Mouse (Mus musculus) limb, embryonic 11.5 days (tissue): ENCODE results near the gene Nqo2. TPM values are rescaled to one million over a fixed set of nuclear protein-coding genes. Genes with fewer than 3 reads are reported as not detected.
"Not testable (repeated sequence)": the region's sequence is repeated elsewhere in the genome, so short reads cannot be mapped to it uniquely, and the experiment has no call there.

Source experiments
- ATAC-seq: fragments of 200-750 bp; cut with Nextera tagmentation; 2 replicates; pipeline ENCODE4 v1.8.0; 2017; ENCODE audit warnings: low read depth; ENCODE audit not compliant: insufficient number of reproducible peaks, low FRiP score, low TSS enrichment
- DNase-seq: peaks from one replicate; pipeline ENCODE4 v3.0.0-alpha.2; 2015; ENCODE audit warnings: low spot score
- H3K27ac ChIP-seq: fragments of 300-500 bp; sonication (generic); replicated peaks from 2 replicates; pipeline ENCODE4 v1.5.1; 2014; ENCODE audit warnings: low read depth, mild to moderate bottlenecking, low read length
- H3K27me3 ChIP-seq: fragments of 300-500 bp; sonication (generic); 2 replicates; pipeline ENCODE4 v1.6.1; 2014; ENCODE audit warnings: mild to moderate bottlenecking, low read length, mixed read lengths; ENCODE audit not compliant: control insufficient read depth, insufficient read depth
- H3K36me3 ChIP-seq: fragments of 300-500 bp; sonication (generic); 2 replicates; pipeline ENCODE4 v1.6.1; 2014; ENCODE audit warnings: mild to moderate bottlenecking, low read length, moderate library complexity, mixed read lengths; ENCODE audit not compliant: control insufficient read depth, insufficient read depth
- H3K4me1 ChIP-seq: fragments of 300-500 bp; sonication (generic); 2 replicates; pipeline ENCODE4 v1.6.1; 2014; ENCODE audit warnings: low read length, mixed read lengths; ENCODE audit not compliant: control insufficient read depth, insufficient read depth
- H3K4me2 ChIP-seq: fragments of 300-500 bp; sonication (generic); 2 replicates; pipeline ENCODE4 v1.6.1; 2014; ENCODE audit warnings: low read depth, mild to moderate bottlenecking, moderate library complexity; ENCODE audit not compliant: severe bottlenecking
- H3K4me3 ChIP-seq: fragments of 300-500 bp; sonication (generic); 2 replicates; pipeline ENCODE4 v1.5.1; 2014; ENCODE audit warnings: low read depth, low read length
- H3K9ac ChIP-seq: fragments of 300-500 bp; sonication (generic); 2 replicates; pipeline ENCODE4 v1.6.1; 2014; ENCODE audit warnings: mild to moderate bottlenecking, low read length
- H3K9me3 ChIP-seq: fragments of 300-500 bp; sonication (generic); 2 replicates; pipeline ENCODE4 v1.6.1; 2016; ENCODE audit warnings: low read length; ENCODE audit not compliant: control insufficient read depth
- WGBS: fragments of 180-500 bp; shearing (Covaris S2); extraction: QIAGEN DNeasy Blood & Tissue Kit; methylation state at CpG from one replicate; pipeline ENCODE4 v1.1.7; 2014; 5-methylcytosine and 5-hydroxymethylcytosine counted together
- polyA plus RNA-seq: library from polyadenylated mRNA; unstranded; fragments of >200 nt; fragmentation: Nextera tagmentation; extraction: Ambion mirVana; gene quantifications from 2 replicates; pipeline ENCODE4 v1.2.1, GENCODE M21; 2014

Gene Nqo2
- polyA plus RNA-seq, 1 experiment from 2014 or later, result 19.8 TPM

DNA sequence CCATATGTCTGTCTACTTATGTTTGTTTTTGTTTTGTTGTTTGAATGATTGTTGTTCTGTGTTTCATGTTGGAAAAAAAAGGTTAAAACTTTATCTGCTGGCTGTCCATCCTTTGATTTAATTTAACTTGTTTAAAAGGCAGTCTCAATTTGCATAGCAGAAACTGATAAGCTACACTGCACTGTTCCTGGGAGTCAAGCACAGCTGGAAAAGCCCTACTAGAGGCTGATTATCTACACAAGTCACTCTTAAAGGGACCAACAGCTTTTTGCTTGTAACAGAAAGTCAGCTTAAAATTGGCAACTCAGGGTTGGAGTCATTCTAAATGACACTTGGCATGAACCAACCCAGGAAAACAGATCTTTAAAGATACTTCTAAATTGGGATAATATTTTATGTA lies 26.9 kb upstream of the Nqo2 start:
- not testable (repeated sequence) for H3K4me2 ChIP-seq, DNase-seq, H3K4me3 ChIP-seq, H3K9ac ChIP-seq, ATAC-seq, H3K9me3 ChIP-seq, H3K36me3 ChIP-seq, H3K27ac ChIP-seq, H3K27me3 ChIP-seq, H3K4me1 ChIP-seq

DNA sequence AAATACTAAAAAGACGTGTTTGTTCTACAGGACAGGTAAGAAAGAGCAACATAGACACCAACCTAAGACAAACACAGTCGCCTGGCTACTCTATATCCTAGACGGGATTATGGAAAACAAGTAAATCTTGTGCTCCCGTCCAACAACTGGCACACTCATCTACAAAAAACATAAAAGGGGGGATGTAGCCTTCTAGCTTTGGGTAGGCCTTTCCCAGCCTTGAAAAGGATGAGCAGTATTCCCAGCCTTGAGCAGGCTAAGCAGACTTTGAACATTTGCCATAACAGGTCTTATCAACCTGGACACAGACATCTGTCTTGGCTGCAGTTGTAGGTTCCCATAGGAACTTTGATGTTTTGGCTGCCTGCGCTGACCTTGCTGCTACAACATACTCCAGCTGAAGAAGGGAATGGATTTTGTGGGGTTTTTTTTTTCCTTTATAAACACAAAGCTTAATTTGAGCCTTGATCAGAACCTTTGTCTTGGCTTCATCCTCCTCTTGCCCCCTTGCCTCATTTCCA lies 23.1 kb upstream of the Nqo2 start:
- no peak for ATAC-seq
- DNase-seq, result no peak
- no peak overlapping the region for H3K4me3 ChIP-seq
- no peaks in the 10 kb centered on the region for H3K36me3 ChIP-seq
- no peaks in the 10 kb centered on the region for H3K4me1 ChIP-seq
- H3K27ac ChIP-seq, result no peak overlapping the region
- no peak overlapping the region for H3K9ac ChIP-seq
- H3K4me2 ChIP-seq, result no peak overlapping the region
- no peaks in the 10 kb centered on the region for H3K27me3 ChIP-seq
- WGBS, result 92% methylated on average over 5 of the region's 5 CpGs
- no peaks in the 10 kb centered on the region for H3K9me3 ChIP-seq

DNA sequence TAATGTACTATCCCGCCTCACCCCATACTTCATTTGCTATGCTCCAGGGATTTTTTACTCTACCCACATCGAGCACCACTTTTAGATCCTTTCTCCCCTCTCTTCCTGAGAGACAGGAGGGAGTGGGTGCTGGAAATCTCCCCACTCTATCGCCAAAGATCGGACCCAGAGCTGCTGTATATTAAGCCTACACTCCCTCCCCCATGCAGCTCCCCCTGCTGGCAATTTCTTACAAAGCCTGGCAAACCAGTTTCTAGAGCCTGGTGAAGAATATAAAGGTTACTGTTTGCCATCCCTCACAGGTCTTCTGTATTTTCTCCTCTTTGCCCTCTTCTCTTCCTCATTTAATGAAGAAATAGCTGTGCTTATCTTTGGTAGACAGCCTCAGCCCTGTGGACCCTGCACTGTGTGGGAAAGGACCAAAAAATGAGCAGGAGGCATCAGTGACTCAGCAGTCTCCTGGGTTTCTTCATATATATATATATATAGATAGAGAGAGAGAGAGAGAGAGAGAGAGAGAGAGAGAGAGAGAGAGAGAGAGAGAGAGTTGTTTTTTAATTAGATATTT lies 22.2 kb upstream of the Nqo2 start:
- Histone ChIP-seq H3K9ac (no peak overlapping the region), H3K4me1 (no peaks in the 10 kb centered on the region), H3K9me3 (no peaks in the 10 kb centered on the region), H3K27ac (no peak overlapping the region), H3K4me2 (no peak overlapping the region), H3K27me3 (no peaks in the 10 kb centered on the region), H3K36me3 (no peaks in the 10 kb centered on the region), H3K4me3 (no peak overlapping the region)
- DNase-seq, result peak; percentile 32
- ATAC-seq, result no peak
- 49% methylated on average over 4 of the region's 4 CpGs for WGBS

DNA sequence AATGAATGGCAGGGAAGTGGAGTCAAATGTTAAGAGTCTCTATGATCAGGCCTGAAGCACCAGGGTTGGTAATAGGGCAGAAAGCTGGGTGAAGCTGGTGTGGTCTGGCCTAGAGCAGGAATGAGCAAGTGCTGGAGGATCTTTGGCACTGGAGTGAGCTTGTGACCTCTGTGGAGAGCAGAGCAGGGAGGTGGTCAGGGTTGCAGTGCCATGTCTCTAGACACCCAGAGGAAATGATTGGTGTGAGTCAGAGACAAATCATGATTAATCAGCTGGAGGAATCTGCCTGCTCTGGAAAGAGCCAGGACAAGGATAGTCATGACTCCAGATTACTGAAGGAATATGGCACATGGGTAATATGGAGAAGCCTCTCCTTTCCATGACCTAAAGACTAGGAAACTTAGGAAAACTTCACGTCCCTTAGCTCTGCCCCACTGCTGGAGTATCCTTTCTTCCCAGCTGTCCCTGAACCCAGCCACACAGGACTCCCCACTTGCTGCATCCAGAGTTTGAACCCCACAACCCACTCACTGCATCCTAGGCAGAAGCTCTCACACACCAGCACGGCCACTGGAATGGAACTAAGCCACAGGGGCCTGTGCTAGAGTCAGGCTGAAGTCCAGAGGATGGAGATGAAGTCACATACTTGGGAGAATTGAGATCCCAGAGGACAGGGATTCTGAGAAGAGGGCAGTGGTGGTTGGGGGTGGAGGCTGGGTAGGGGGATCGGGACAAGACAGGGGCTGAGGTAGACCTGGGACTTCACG lies 13.0 kb upstream of the Nqo2 start:
- ATAC-seq (no peak), DNase-seq (no peak)
- Histone ChIP-seq H3K4me2 (no peak overlapping the region), H3K27me3 (no peaks in the 10 kb centered on the region), H3K4me1 (no peaks in the 10 kb centered on the region), H3K27ac (no peak overlapping the region), H3K9ac (no peak overlapping the region), H3K9me3 (no peaks in the 10 kb centered on the region), H3K4me3 (no peak overlapping the region), H3K36me3 (no peaks in the 10 kb centered on the region)
- WGBS, result 86% methylated on average over 4 of the region's 4 CpGs

DNA sequence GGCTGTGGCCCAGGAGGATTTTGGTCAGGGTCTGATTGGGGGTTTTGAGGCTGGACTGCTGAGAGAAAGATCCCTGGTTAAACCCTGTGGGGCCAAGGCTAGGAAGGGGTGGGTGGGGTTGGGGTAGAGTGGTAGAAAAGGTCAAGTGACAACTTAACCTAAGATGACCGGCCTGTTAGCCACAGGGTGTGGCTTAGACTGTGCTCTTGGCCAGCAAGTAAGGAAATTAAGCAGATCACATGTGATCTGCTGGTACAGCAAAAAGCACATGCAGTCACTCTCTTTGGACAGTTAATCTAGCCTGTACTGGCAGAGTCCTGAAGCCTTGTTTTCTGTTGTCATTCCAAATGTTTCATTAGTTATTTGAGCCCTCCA lies 12.4 kb upstream of the Nqo2 start:
- no peaks in the 10 kb centered on the region for H3K9me3 ChIP-seq
- no peak overlapping the region for H3K4me2 ChIP-seq
- no peak overlapping the region for H3K9ac ChIP-seq
- no peak overlapping the region for H3K4me3 ChIP-seq
- no peaks in the 10 kb centered on the region for H3K36me3 ChIP-seq
- no peak for ATAC-seq
- DNase-seq, result no peak
- WGBS, result 65% methylated on average over 1 of the region's 1 CpGs
- no peaks in the 10 kb centered on the region for H3K27me3 ChIP-seq
- no peak overlapping the region for H3K27ac ChIP-seq
- H3K4me1 ChIP-seq, result no peaks in the 10 kb centered on the region

DNA sequence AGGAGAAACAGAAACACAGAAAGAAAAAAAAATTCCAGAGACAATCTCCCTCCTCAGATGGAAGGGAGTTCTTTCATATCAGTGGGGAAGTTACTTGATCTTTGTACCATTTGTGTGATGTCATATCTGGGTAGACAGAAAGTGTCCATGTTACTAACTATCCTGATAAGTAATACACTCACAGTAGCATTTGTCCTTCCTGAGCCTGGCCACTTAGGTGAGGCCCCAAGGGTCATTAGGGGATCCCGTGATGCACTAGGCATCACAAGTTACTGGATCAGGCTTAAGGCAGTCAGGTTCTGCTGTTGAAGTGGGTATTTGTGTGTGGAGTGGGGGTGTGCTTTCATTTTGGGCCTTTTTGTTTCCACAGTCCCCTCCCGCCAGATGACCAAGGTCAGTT lies 11.5 kb upstream of the Nqo2 start:
- Histone ChIP-seq H3K4me2 (no peak overlapping the region), H3K27me3 (no peaks in the 10 kb centered on the region), H3K36me3 (no peaks in the 10 kb centered on the region), H3K4me3 (no peak overlapping the region), H3K27ac (no peak overlapping the region), H3K9me3 (no peaks in the 10 kb centered on the region), H3K9ac (no peak overlapping the region), H3K4me1 (no peaks in the 10 kb centered on the region)
- DNase-seq, result no peak
- ATAC-seq, result no peak
- WGBS, result 81% methylated on average over 2 of the region's 2 CpGs

DNA sequence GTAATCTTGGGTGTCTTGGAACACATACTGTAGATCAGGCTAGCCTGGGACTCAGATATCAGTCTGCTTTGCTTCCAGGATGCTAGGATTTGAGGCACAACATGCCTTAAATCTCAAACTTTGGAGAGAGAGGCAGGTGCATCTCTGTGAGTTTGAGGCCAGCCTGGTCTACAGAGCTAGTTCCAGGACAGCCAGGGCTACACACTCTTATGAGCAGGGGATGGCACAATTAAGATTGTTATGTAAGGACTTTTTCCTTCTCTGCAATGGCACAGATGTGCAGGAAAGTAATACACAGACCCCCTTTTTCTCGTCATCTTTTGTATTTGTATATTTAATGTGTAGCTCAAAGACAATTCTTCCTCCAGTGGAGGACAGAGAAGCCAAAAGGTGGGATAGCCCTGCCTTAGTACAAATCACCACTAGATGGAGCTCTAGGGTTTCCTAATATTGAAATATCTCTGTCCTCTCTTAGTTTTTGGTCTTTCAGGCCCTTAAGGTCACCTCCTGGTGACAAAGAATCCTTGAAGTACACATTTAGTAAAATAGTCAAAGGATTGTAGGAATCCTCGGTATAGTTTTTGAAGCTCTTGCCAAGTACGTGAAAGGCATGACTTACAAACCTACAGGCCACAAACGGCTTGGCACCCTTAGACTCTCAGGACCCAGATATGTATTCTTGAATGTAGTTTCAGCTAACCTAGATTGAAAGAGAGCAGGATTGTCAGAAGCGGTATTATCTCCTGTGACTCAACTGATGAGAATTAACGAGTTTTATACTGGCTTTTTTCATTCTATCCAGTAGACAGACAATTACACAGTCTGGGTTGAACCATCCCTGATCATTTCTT lies 7.7 kb upstream of the Nqo2 start:
- Histone ChIP-seq H3K9me3 (no peaks in the 10 kb centered on the region), H3K27me3 (no peaks in the 10 kb centered on the region), H3K36me3 (no peaks in the 10 kb centered on the region), H3K9ac (no peak overlapping the region), H3K27ac (no peak overlapping the region), H3K4me2 (no peak overlapping the region), H3K4me3 (no peak overlapping the region), H3K4me1 (no peaks in the 10 kb centered on the region)
- WGBS, result 42% methylated on average over 6 of the region's 6 CpGs
- no peak for ATAC-seq
- no peak for DNase-seq

DNA sequence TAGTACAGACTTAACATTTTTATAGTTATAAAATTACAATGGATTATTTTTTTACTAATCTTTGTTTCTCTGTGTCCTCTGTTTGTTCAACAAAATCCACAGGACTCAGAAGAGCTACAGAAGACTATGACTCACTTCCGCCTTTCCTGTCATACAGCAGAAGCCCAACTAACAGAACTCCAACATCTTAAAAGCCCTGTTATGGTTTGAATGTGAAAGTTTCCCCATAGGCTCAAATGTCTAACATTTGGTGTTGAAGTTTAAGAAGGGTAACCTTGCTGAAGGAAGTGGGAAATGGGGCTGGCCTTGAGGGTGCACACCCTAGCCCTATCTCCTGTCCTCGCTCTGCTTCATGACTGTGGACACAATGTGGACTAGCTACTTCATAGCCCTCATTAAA lies 4.7 kb upstream of the Nqo2 start:
- ATAC-seq, result no peak
- no peak overlapping the region for H3K9ac ChIP-seq
- 95% methylated on average over 2 of the region's 2 CpGs for WGBS
- no peak overlapping the region for H3K27ac ChIP-seq
- H3K4me2 ChIP-seq, result no peak overlapping the region
- no peaks in the 10 kb centered on the region for H3K9me3 ChIP-seq
- no peaks in the 10 kb centered on the region for H3K4me1 ChIP-seq
- no peak for DNase-seq
- no peaks in the 10 kb centered on the region for H3K27me3 ChIP-seq
- H3K4me3 ChIP-seq, result no peak overlapping the region
- no peaks in the 10 kb centered on the region for H3K36me3 ChIP-seq
